Mouse (Mus musculus): ENCODE data around the gene Cnot1.

DNA sequence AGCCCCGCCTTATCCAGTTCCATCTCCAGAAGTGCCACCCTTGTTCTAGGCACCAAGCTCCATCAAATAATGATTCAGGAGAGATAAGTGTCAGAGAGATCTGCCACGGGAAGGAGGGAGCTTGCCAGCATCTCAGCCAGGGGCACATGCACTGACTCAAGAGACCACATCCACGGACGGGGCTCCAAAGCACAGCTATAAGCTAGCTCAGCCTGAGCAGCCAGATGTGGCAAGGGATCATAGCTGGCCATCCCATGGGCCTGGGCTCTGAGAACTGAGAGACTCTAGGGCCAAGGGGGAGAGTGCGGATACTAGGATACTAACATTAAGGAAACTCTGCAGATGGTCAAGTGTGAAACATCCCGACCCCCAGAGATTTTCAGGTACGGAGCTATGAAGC, 37.8 kb upstream of the Cnot1 start:
- no peak for TF ChIP-seq EP300 (optimal IDR thresholded peaks at IDR 0.05)
- no peak for TF ChIP-seq CTCF (IDR thresholded peaks at IDR 0.05; ENCODE audit: low read depth)

Measured in stomach, postnatal 0 days (tissue).